In the genomic region with DNA sequence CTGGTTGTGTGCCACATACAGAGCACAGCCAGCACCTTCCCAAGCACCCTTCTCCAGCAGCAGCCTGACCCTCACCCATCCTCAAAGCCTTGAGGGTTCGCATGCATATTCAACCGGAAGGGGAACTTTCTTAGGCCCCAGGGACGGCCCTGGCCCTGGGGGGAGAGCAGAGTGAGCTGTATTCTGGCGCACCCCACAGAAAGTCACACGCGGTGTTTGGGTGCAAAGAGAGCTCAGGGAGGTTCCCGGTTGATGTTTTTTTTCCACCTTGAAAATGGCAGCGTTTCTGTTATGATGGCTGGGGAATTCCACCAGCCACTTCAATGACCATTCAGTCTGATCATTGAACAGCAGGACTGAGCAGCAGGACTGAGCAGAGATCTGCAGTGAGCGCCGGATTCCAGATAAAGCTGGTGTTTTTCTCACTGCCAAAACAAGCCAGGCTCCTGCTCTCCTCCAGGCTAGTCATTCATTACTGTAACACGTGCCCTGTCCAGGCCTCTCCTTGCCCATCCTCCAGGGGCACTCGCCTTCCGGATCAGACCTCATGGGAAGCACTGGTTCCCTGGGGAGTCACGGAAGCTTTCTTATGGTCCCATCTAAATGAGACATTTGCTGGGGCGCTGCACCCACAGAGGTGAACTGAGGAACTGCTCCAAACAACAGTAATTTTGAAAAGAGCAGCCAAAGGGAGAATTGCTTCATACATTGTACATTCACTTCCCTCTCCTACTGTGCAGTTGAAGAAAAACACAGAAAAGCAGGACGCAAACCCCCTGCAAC, we compare ENCODE assay signal across 9 mouse cellular contexts. TPM values are rescaled to one million over a fixed set of nuclear protein-coding genes. Genes with fewer than 3 reads are reported as not detected.
A peak's percentile ranks its signal among the peaks of the same experiment; 100 is the strongest.
DNase-seq lines count a peak whose midpoint lies in the region; ATAC-seq lines count a peak whose summit lies in the region.
"Had no signal": no experiment of that assay in that cellular context is flagged by ENCODE, and none has a peak within 500 bp of the region (broad histone marks: within the 10 kb centered on the region; RNA-seq: fewer than 3 reads in every experiment).

No protein-coding gene starts in this region.

- H3K27me3 ChIP-seq in liver, embryonic 11.5 days (replicated peaks; ENCODE audit: control insufficient read depth, insufficient read depth, low read length): no peaks in the 10 kb centered on the region

- no peaks in the 10 kb centered on the region for H3K9me3 ChIP-seq in liver, embryonic 11.5 days (ENCODE audit: control insufficient read depth, low read length)
- H3K9me3 ChIP-seq: embryonic facial prominence, embryonic 15.5 days had no signal

- peaks cover 21% of the 10 kb centered on the region for H3K4me1 ChIP-seq in liver, embryonic 11.5 days (replicated peaks; ENCODE audit: control insufficient read depth, insufficient read depth, low read length)

- peak overlapping the region; percentile 49 for H3K27ac ChIP-seq in liver, embryonic 11.5 days (ENCODE audit: low read depth, low read length)
- H3K27ac ChIP-seq: embryonic facial prominence, embryonic 15.5 days had no signal

- H3K4me2 ChIP-seq in liver, embryonic 11.5 days: peak overlapping the region; percentile 79
- H3K4me2 ChIP-seq: embryonic facial prominence, embryonic 15.5 days had no signal

- peak overlapping the region; percentile 40 for H3K9ac ChIP-seq in liver, embryonic 11.5 days (ENCODE audit: low read depth, low read length)
- H3K9ac ChIP-seq: embryonic facial prominence, embryonic 15.5 days had no signal

- peak; percentile 5 to 26; a peak in 1 of 4 replicates for ATAC-seq in hematopoietic stem cell, adult 5-6 weeks (replicated peaks in 1 of 2; ENCODE audit: insufficient read depth in 1 of 2, low FRiP score in 2 of 2, low TSS enrichment in 1 of 2, low read depth in 1 of 2, poor library complexity in 2 of 2, severe bottlenecking in 2 of 2)
- ATAC-seq in liver, embryonic 11.5 days (replicated peaks; ENCODE audit: low FRiP score): no peak; the same call in 1 of the 2 replicates

- intact Hi-C loops in left cerebral cortex, postnatal 36 days (cut with DNase I): no loop called here

- WGBS in liver, embryonic 11.5 days: 25% methylated on average over 16 of the region's 16 CpGs

- peak overlapping the region; percentile 63 for H3K4me3 ChIP-seq in liver, embryonic 11.5 days (ENCODE audit: low read depth, low read length)
- H3K4me3 ChIP-seq: embryonic facial prominence, embryonic 15.5 days had no signal

- H3K36me3 ChIP-seq in liver, embryonic 11.5 days (ENCODE audit: control insufficient read depth, insufficient read depth, low read length): no peaks in the 10 kb centered on the region
- H3K36me3 ChIP-seq: embryonic facial prominence, embryonic 15.5 days had no signal

- DNase-seq in ovary, postnatal 36 days (ENCODE audit: low spot score): peak; percentile 40
- no peak for DNase-seq in ovary, postnatal 14 days (ENCODE audit: low spot score)
- no peak for DNase-seq in liver, embryonic 11.5 days (ENCODE audit: low spot score)
- DNase-seq in retina, postnatal 1 day: peak; percentile 57
- DNase-seq in cerebellum, adult 9-10 months: no peak
- DNase-seq in left cerebral cortex, postnatal 36 days (ENCODE audit: low spot score in 2 of 2): no peak
- no peak for DNase-seq in frontal cortex, postnatal 10 days (ENCODE audit: low spot score in 2 of 2)

RNA-seq across cellular contexts. Expression of gene Pik3cd, which starts 6.0 kb away (rescaled TPM):
- total RNA-seq in hematopoietic stem cell, adult 5-6 weeks (2017): 51.1 and 56.9 TPM in 2 replicates
- polyA plus RNA-seq in liver, embryonic 11.5 days (2014; fragmentation: Nextera tagmentation; extraction: Ambion mirVana): 12.6 and 12.9 TPM in 2 replicates
- total RNA-seq in left cerebral cortex, postnatal 36 days (2021): 10 to 100 TPM; 23.2 to 24.2 TPM

RNA-seq across cellular contexts. Expression of gene Tmem201, which starts 41.5 kb away (rescaled TPM):
- total RNA-seq in hematopoietic stem cell, adult 5-6 weeks (2017): 15.5 and 16.4 TPM in 2 replicates
- polyA plus RNA-seq in liver, embryonic 11.5 days (2014; fragmentation: Nextera tagmentation; extraction: Ambion mirVana): 16.8 and 16.9 TPM in 2 replicates
- 10 to 100 TPM; 63.8 to 66.4 TPM for total RNA-seq in left cerebral cortex, postnatal 36 days (2021)

Comparison
In these comparisons a context has a peak if more than half of its experiments do, and no peak if none do; other contexts are left out.
1. DNase-seq: peak in ovary, postnatal 36 days (single experiment) and retina, postnatal 1 day (single experiment); none in ovary, postnatal 14 days (single experiment), liver, embryonic 11.5 days (single experiment), cerebellum, adult 9-10 months (single experiment), left cerebral cortex, postnatal 36 days (0 of 2) and frontal cortex, postnatal 10 days (0 of 2).